Mouse (Mus musculus) erythroblast, embryonic 14.5 days (primary cell): ENCODE measurements around the gene Gtdc1.

Experiments used
- GATA1 ChIP-seq: IDR thresholded peaks from 2 replicates; pipeline ENCODE4 v1.6.1; 2012; ENCODE audit warnings: low read length, inconsistent platforms, mixed read lengths
- TAL1 ChIP-seq: IDR thresholded peaks from 3 replicates; pipeline ENCODE4 v1.6.1; 2012; ENCODE audit warnings: low read length, inconsistent platforms, mixed read lengths

- no peak for TF ChIP-seq GATA1
- no peak for TF ChIP-seq TAL1
Observed at GRCm38 (mm10) chr2:44849666-44850065, 77.8 kb downstream of the Gtdc1 start.
